Mouse (Mus musculus) cerebellum, adult 18-20 months (tissue): ENCODE results near the gene Dcx.

Source experiments
- DNase-seq, 2 experiments: peaks; one replicate each; pipeline ENCODE4 v3.0.0; 2021

Dcx gene

GRCm38 (mm10) chrX:143826521-143826920 is 106.6 kb downstream of the Dcx start:
- no peak for DNase-seq

GRCm38 (mm10) chrX:143818961-143819360 is 114.2 kb downstream of the Dcx start:
- DNase-seq, result no peak

DNA sequence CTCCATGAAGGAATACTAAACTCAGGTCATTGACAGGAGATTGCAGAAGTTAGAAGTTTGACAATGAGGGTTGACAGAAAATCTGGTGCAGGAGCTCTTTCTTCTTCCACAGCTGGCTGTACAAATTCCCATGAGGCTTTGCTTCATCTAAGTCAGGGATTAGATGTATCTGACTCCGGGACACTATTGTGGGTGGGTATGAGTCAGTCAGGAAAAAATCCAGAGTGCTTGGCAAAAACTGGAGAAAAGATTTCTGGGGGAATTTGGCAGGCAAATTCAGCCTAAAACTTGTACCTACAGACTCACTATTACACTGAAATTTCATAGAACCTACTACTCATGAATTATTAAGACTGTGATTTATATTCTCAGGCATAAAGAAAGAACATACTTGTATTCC is 117.2 kb downstream of the Dcx start:
- DNase-seq, result no peak
